Mouse (Mus musculus) lung, adult 2 months (tissue): ENCODE measurements around the gene Ccser1. TPM values are rescaled to one million over a fixed set of nuclear protein-coding genes. Genes with fewer than 3 reads are reported as not detected.

ENCODE experiments used
- DNase-seq: peaks from one replicate; pipeline ENCODE4 v3.0.0; 2022
- H3K4me1 ChIP-seq: fragments of 200-500 bp; 2 replicates; pipeline ENCODE4 v1.6.1; 2011; ENCODE audit warnings: low read length; ENCODE audit not compliant: control insufficient read depth, insufficient read depth
- H3K4me3 ChIP-seq: fragments of 200-500 bp; replicated peaks from 2 replicates; pipeline ENCODE3; 2011; ENCODE audit warnings: low read depth, mild to moderate bottlenecking, control low read depth, low read length; ENCODE audit errors: extremely low read depth
- CTCF ChIP-seq: fragments of 200-500 bp; IDR thresholded peaks from 2 replicates; pipeline ENCODE4 v1.5.1; 2011; ENCODE audit warnings: mild to moderate bottlenecking, low read length, control low read depth; ENCODE audit not compliant: insufficient read depth
- POLR2A ChIP-seq: fragments of 200-500 bp; IDR thresholded peaks from 2 replicates; pipeline ENCODE4 v1.6.1; 2011; ENCODE audit warnings: low read depth, mild to moderate bottlenecking, control low read depth, low read length, borderline replicate concordance; ENCODE audit errors: extremely low read depth
- WGBS: fragments of 180-500 bp; shearing (Covaris S2); methylation state at CpG from one replicate; pipeline ENCODE4 v1.1.7; 2018; 5-methylcytosine and 5-hydroxymethylcytosine counted together
- polyA plus RNA-seq: library from polyadenylated mRNA; depleted of rRNA; stranded (reverse); fragments of >200 nt; gene quantifications from 2 replicates; pipeline ENCODE4 v1.2.3, GENCODE M21; 2012

The Ccser1 gene
- polyA plus RNA-seq, 1 experiment = 5.6 TPM

- DNase-seq = no peak
- TF ChIP-seq CTCF = no peak
- no peak for TF ChIP-seq POLR2A
- Histone ChIP-seq H3K4me1 (no peaks in the 10 kb centered on the region), H3K4me3 (no peak overlapping the region)
- 51% methylated on average over 8 of the region's 8 CpGs for WGBS
These were observed 35.6 kb downstream of the Ccser1 start for GRCm38 (mm10) chr6:61215705-61216104.

- Histone ChIP-seq H3K4me3 (no peak overlapping the region), H3K4me1 (no peaks in the 10 kb centered on the region)
- no peak for TF ChIP-seq CTCF
- TF ChIP-seq POLR2A = no peak
- DNase-seq = no peak
- 73% methylated on average over 1 of the region's 1 CpGs for whole genome bisulfite sequencing
These were observed 36.4 kb downstream of the Ccser1 start for GRCm38 (mm10) chr6:61216514-61216913.

- Histone ChIP-seq H3K4me3 (no peak overlapping the region), H3K4me1 (no peaks in the 10 kb centered on the region)
- 60% methylated on average over 2 of the region's 2 CpGs for WGBS
- no peak for TF ChIP-seq CTCF
- no peak for TF ChIP-seq POLR2A
- no peak for DNase-seq
These were observed 37.6 kb downstream of the Ccser1 start for GRCm38 (mm10) chr6:61217717-61218116.

GRCm38 (mm10) chr6:61223563-61223962 lies 43.4 kb downstream of the Ccser1 start:
- no peak for DNase-seq
- TF ChIP-seq CTCF (no peak), POLR2A (no peak)
- no peaks in the 10 kb centered on the region for H3K4me1 ChIP-seq
- H3K4me3 ChIP-seq = no peak overlapping the region
- 68% methylated on average over 2 of the region's 2 CpGs for WGBS

- Histone ChIP-seq H3K4me3 (no peak overlapping the region), H3K4me1 (no peaks in the 10 kb centered on the region)
- no peak for TF ChIP-seq POLR2A
- no peak for TF ChIP-seq CTCF
- DNase-seq = no peak
These were observed 45.2 kb downstream of the Ccser1 start for GRCm38 (mm10) chr6:61225302-61225701.

GRCm38 (mm10) chr6:61230058-61230718 lies 50.1 kb downstream of the Ccser1 start:
- no peak overlapping the region for H3K4me3 ChIP-seq
- TF ChIP-seq CTCF (no peak), POLR2A (no peak)
- no peak for DNase-seq
- WGBS = 38% methylated on average over 5 of the region's 5 CpGs
- H3K4me1 ChIP-seq = no peaks in the 10 kb centered on the region

- DNase-seq = no peak
- Histone ChIP-seq H3K4me1 (no peaks in the 10 kb centered on the region), H3K4me3 (no peak overlapping the region)
- TF ChIP-seq POLR2A (no peak), CTCF (no peak)
- 64% methylated on average over 5 of the region's 5 CpGs for WGBS
These were observed 52.9 kb downstream of the Ccser1 start for GRCm38 (mm10) chr6:61233060-61233459.

- Histone ChIP-seq H3K4me3 (no peak overlapping the region), H3K4me1 (no peaks in the 10 kb centered on the region)
- WGBS = 58% methylated on average over 5 of the region's 5 CpGs
- no peak for DNase-seq
- TF ChIP-seq POLR2A = no peak
- TF ChIP-seq CTCF = no peak
These were observed 53.5 kb downstream of the Ccser1 start for GRCm38 (mm10) chr6:61233548-61234187.

- no peak overlapping the region for H3K4me3 ChIP-seq
- no peaks in the 10 kb centered on the region for H3K4me1 ChIP-seq
- DNase-seq = no peak
- WGBS = 64% methylated on average over 2 of the region's 2 CpGs
- TF ChIP-seq CTCF = no peak
- TF ChIP-seq POLR2A = no peak
These were observed 60.5 kb downstream of the Ccser1 start for GRCm38 (mm10) chr6:61240618-61241017.

GRCm38 (mm10) chr6:61242556-61242955 lies 62.4 kb downstream of the Ccser1 start:
- H3K4me3 ChIP-seq = no peak overlapping the region
- DNase-seq = no peak
- no peak for TF ChIP-seq POLR2A
- no peak for TF ChIP-seq CTCF
- H3K4me1 ChIP-seq = no peaks in the 10 kb centered on the region
- 71% methylated on average over 3 of the region's 3 CpGs for WGBS
